Mouse (Mus musculus) spleen, postnatal 36 days (tissue): Measurements from ENCODE around the gene Oprl1.

ENCODE experiments used
- DNase-seq, 2 experiments: peaks; one replicate each; pipeline ENCODE4 v3.0.0; 2022; ENCODE audit warnings: low spot score in 2 of 2, mixed read lengths in 1 of 2

Gene Oprl1

GRCm38 (mm10) chr2:181764600-181764999 lies 49.8 kb downstream of the Oprl1 start:
- DNase-seq, result no peak

GRCm38 (mm10) chr2:181765251-181765650 lies 50.4 kb downstream of the Oprl1 start:
- no peak for DNase-seq

DNA sequence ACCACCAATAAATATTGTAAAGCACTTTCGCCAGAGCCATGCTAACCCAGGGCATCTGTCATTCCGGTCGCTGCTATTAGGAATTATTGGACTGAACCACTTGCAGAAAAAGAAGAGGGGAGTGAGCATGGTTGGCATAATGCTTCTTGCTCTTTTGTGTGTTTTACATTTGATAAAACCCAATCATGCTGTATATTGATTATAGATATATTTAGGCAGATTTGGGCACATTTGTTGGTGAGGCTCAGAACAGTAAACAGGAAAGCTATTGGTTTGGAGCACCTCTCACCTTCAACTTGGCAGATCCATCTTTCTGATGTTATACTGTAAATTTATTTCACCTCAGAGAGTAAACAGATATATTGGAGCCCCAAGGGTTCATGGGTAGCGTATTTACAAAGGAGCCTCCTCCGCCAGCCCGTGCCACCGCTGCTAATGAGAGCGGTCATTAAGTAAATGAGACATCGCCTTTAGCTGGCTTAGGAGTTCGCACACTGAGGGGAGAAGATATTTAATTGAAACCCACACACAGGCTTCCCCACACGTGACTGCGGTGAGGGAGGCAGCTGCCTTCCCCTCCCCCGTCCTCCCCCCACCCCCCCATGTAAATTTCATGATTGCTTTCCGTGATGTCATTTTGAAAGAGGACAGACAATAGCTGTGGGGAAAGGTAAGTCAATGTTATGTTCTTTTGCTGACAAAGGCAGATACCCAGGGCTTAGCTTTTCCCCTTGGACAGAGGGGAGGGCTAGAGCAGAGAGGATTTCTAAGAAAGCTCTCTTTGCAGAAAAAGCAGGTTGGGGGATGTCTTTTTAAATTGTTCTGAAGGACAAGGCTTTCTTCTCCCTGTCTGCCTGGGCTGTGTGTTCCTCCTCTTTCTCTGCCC lies 52.1 kb downstream of the Oprl1 start:
- DNase-seq, result no peak

DNA sequence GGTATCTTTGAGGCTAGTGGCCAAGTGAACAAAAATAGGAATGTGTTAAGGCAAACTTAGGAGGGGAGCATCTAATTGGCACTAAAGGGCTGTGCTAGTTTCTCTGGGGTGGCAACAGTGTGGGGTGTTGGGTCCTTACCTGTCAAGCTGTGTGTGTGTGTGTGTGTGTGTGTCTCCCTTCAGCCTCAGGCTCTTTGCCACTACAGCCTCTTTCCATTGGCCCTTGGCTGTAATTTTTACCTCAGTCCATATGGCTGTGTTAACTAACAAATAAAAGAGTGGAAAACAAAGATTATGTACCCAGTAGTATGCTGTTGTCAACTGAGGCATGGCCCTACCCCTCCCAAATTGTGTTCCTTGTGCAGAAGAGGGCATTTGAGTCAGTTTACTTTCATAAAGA lies 53.6 kb downstream of the Oprl1 start:
- DNase-seq, result no peak

DNA sequence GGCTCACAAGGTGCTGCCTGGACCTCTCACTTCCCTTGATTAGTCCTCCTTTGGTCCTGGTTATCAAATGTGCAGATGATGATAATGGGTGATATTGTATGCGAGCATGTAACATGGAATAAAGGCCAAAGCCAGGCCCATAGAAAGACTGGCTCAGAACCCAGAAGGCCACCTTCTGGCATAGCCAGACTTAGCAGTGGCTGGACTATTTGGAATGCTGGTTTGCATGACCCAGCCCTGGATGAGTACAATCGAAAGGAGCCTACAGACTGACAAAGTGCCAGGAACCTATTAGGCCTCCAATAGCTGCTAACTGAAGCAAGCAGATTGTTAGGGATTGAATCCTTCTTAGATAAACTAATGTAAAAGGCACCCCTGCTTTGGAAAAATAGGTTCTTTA lies 54.6 kb downstream of the Oprl1 start:
- DNase-seq, result no peak
